Mouse (Mus musculus) kidney, adult 9 months (tissue): ENCODE data around the gene Tspan31.
A peak's percentile ranks its signal among the peaks of the same experiment; 100 is the strongest.
"Not testable (repeated sequence)": the region's sequence is repeated elsewhere in the genome, so short reads cannot be mapped to it uniquely, and the experiment has no call there.

Source experiments
- DNase-seq: peaks from one replicate; pipeline ENCODE4 v3.0.0; 2022

Gene Tspan31

GRCm38 (mm10) chr10:127063913-127064870 lies 5.9 kb downstream of the Tspan31 start:
- no peak for DNase-seq

GRCm38 (mm10) chr10:127063239-127063872 lies 6.7 kb downstream of the Tspan31 start, which contains the start of gene Cdk4:
Gene Cdk4, plus strand, starts transcription at chr10:127063534.
- DNase-seq = peak; percentile 99

GRCm38 (mm10) chr10:127062503-127062902 lies 7.6 kb downstream of the Tspan31 start:
- no peak for DNase-seq

- not testable (repeated sequence) for DNase-seq
Measured at GRCm38 (mm10) chr10:127062101-127062500, 8.0 kb downstream of the Tspan31 start.

GRCm38 (mm10) chr10:127061513-127061912 lies 8.6 kb downstream of the Tspan31 start:
- no peak for DNase-seq

- no peak for DNase-seq
Measured at GRCm38 (mm10) chr10:127061085-127061484, 9.0 kb downstream of the Tspan31 start.

- DNase-seq = peak; percentile 84
Measured at GRCm38 (mm10) chr10:127059968-127060916, 9.8 kb downstream of the Tspan31 start, which contains the start of gene March9. Gene March9, minus strand, starts transcription at chr10:127060184.

- DNase-seq = no peak
Measured at GRCm38 (mm10) chr10:127059174-127059967, 10.7 kb downstream of the Tspan31 start.

- no peak for DNase-seq
Measured at GRCm38 (mm10) chr10:127058708-127059107, 11.4 kb downstream of the Tspan31 start.

GRCm38 (mm10) chr10:127058161-127058560 lies 11.9 kb downstream of the Tspan31 start:
- peak; percentile 78 for DNase-seq

- no peak for DNase-seq
Measured at GRCm38 (mm10) chr10:127056490-127056889, 13.6 kb downstream of the Tspan31 start.

- DNase-seq = no peak
Measured at GRCm38 (mm10) chr10:127055406-127055805, 14.7 kb downstream of the Tspan31 start.

- no peak for DNase-seq
Measured at GRCm38 (mm10) chr10:127054646-127055045, 15.4 kb downstream of the Tspan31 start.

- DNase-seq = no peak
Measured at GRCm38 (mm10) chr10:127050119-127050474, 20.0 kb downstream of the Tspan31 start.

- DNase-seq = peak; percentile 53
Measured at GRCm38 (mm10) chr10:127049395-127050118, 20.5 kb downstream of the Tspan31 start.

GRCm38 (mm10) chr10:127048608-127049394 lies 21.3 kb downstream of the Tspan31 start:
- no peak for DNase-seq

GRCm38 (mm10) chr10:127047954-127048353 lies 22.1 kb downstream of the Tspan31 start, which contains the start of gene Cyp27b1:
Gene Cyp27b1, plus strand, starts transcription at chr10:127048250.
- DNase-seq = no peak

GRCm38 (mm10) chr10:127043187-127043586 lies 26.9 kb downstream of the Tspan31 start:
- DNase-seq = peak; percentile 96

- DNase-seq = no peak
Measured at GRCm38 (mm10) chr10:127042468-127043115, 27.5 kb downstream of the Tspan31 start.
